Comparison of ENCODE assay signal across 19 mouse cellular contexts in the genomic region with DNA sequence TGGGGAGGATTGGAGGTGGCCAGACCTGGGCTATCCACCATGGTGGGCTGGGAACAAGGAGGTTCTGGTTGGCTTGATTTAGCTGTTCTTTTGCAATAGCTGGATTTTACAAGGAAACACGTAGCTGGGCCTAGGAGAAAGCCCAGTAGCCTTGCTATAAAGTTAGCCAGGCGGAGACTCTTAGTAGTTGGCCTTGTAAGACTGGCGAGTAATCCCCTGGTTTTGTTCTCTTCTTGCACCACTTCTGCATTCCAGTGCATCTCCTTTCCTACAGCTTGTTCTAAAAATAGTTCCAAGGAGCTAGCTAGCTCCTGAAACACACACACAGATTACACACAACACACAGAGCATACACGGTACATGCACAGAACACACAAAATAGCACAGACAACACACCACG. TPM values are rescaled to one million over a fixed set of nuclear protein-coding genes. Genes with fewer than 3 reads are reported as not detected.
DNase-seq lines count a peak whose midpoint lies in the region; ATAC-seq lines count a peak whose summit lies in the region.
"Had no signal": no experiment of that assay in that cellular context is flagged by ENCODE, and none has a peak within 500 bp of the region (broad histone marks: within the 10 kb centered on the region; RNA-seq: fewer than 3 reads in every experiment).

No protein-coding gene starts in this region.

- H3K27ac ChIP-seq in heart, embryonic 13.5 days (replicated peaks) = peak overlapping the region; percentile 94
- no peak overlapping the region for H3K27ac ChIP-seq in neural tube, embryonic 12.5 days
- H3K27ac ChIP-seq in heart, embryonic 15.5 days = peak overlapping the region; percentile 90
- H3K27ac ChIP-seq: hindbrain, embryonic 10.5 days; limb, embryonic 15.5 days; neural tube, embryonic 15.5 days; stomach, embryonic 15.5 days had no signal

- WGBS in heart, embryonic 13.5 days = 45% methylated on average over 5 of the region's 5 CpGs
- WGBS in neural tube, embryonic 12.5 days = 80% methylated on average over 5 of the region's 5 CpGs
- WGBS in heart, embryonic 15.5 days = 42% methylated on average over 5 of the region's 5 CpGs

- H3K9me3 ChIP-seq in heart, embryonic 13.5 days = no peaks in the 10 kb centered on the region
- H3K9me3 ChIP-seq in neural tube, embryonic 12.5 days = no peaks in the 10 kb centered on the region
- no peaks in the 10 kb centered on the region for H3K9me3 ChIP-seq in heart, embryonic 15.5 days (replicated peaks)
- H3K9me3 ChIP-seq: G1E; hindbrain, embryonic 10.5 days; limb, embryonic 15.5 days; neural tube, embryonic 15.5 days; stomach, embryonic 15.5 days had no signal

- peak overlapping the region; percentile 33 for H3K4me2 ChIP-seq in heart, embryonic 13.5 days
- H3K4me2 ChIP-seq in neural tube, embryonic 12.5 days (replicated peaks) = no peak overlapping the region
- 0 out of 2 replicates have a peak overlapping the region, but pooled peaks have one; percentile 1 for H3K4me2 ChIP-seq in heart, embryonic 15.5 days
- H3K4me2 ChIP-seq: limb, embryonic 15.5 days; lung, embryonic 14.5 days; neural tube, embryonic 15.5 days; stomach, embryonic 15.5 days had no signal

- no peak for ATAC-seq in heart, embryonic 13.5 days (ENCODE audit: extremely low read depth, insufficient number of reproducible peaks, low FRiP score, low TSS enrichment)
- ATAC-seq in neural tube, embryonic 12.5 days (ENCODE audit: low FRiP score, low read depth) = no peak
- no peak for ATAC-seq in heart, embryonic 15.5 days (replicated peaks; ENCODE audit: insufficient number of reproducible peaks, insufficient read depth, low FRiP score, low read depth)
- ATAC-seq: forebrain, embryonic 16.5 days; midbrain, embryonic 16.5 days had no signal

- peak overlapping the region; percentile 53 for H3K9ac ChIP-seq in heart, embryonic 13.5 days
- 0 out of 2 replicates have a peak overlapping the region, but pooled peaks have one; percentile 8 for H3K9ac ChIP-seq in neural tube, embryonic 12.5 days
- H3K9ac ChIP-seq in heart, embryonic 15.5 days = no peak overlapping the region
- H3K9ac ChIP-seq: limb, embryonic 15.5 days; lung, embryonic 14.5 days; neural tube, embryonic 15.5 days; stomach, embryonic 15.5 days had no signal

- H3K4me3 ChIP-seq in heart, embryonic 13.5 days = no peak overlapping the region
- no peak overlapping the region for H3K4me3 ChIP-seq in neural tube, embryonic 12.5 days
- no peak overlapping the region for H3K4me3 ChIP-seq in heart, embryonic 15.5 days
- H3K4me3 ChIP-seq: hindbrain, embryonic 10.5 days; limb, embryonic 15.5 days; neural tube, embryonic 15.5 days; stomach, embryonic 15.5 days had no signal

- no peak for DNase-seq in heart, adult 8-10 months (ENCODE audit: low spot score)
- no peak for DNase-seq in neural tube, embryonic 10.5 days (ENCODE audit: extremely low spot score, low spot score)
- no peak for DNase-seq in thymus, postnatal 0 days (ENCODE audit: low spot score)
- no peak for DNase-seq in right cerebral cortex, postnatal 10 days (ENCODE audit: low spot score in 2 of 2)
- DNase-seq: adrenal gland, adult 8-10 months; cerebellum, postnatal 10 days; embryo, embryonic 11 days; kidney, postnatal 25 days; lung, embryonic 14.5 days had no signal

- peaks cover 100% of the 10 kb centered on the region for H3K4me1 ChIP-seq in heart, embryonic 13.5 days
- H3K4me1 ChIP-seq in neural tube, embryonic 12.5 days = peaks cover 13% of the 10 kb centered on the region
- H3K4me1 ChIP-seq in heart, embryonic 15.5 days (replicated peaks) = peaks cover 96% of the 10 kb centered on the region

- peaks cover 46% of the 10 kb centered on the region for H3K36me3 ChIP-seq in heart, embryonic 13.5 days
- H3K36me3 ChIP-seq in neural tube, embryonic 12.5 days = no peaks in the 10 kb centered on the region
- peaks cover 22% of the 10 kb centered on the region; the same call in 1 of the 2 replicates for H3K36me3 ChIP-seq in heart, embryonic 15.5 days
- H3K36me3 ChIP-seq: neural tube, embryonic 15.5 days had no signal

- no peaks in the 10 kb centered on the region for H3K27me3 ChIP-seq in heart, embryonic 13.5 days (replicated peaks)
- H3K27me3 ChIP-seq in neural tube, embryonic 12.5 days (replicated peaks) = peaks cover 12% of the 10 kb centered on the region; the same call in 1 of the 2 replicates
- H3K27me3 ChIP-seq in heart, embryonic 15.5 days = no peaks in the 10 kb centered on the region
- H3K27me3 ChIP-seq: limb, embryonic 15.5 days; neural tube, embryonic 15.5 days; stomach, embryonic 15.5 days had no signal

RNA-seq across cellular contexts. Expression of a gene that starts 15.4 kb away (rescaled TPM):
- 21.5 and 22.6 TPM in 2 replicates for polyA plus RNA-seq in heart, embryonic 13.5 days (2015; fragmentation: Nextera tagmentation; extraction: Ambion mirVana)
- 100 to 1,000 TPM; 281 to 370 (median 342) TPM for total RNA-seq in heart, adult 8-10 months (2022)
- 4.5 and 4.7 TPM in 2 replicates for polyA plus RNA-seq in neural tube, embryonic 12.5 days (2016; fragmentation: Nextera tagmentation; extraction: Ambion mirVana)
- polyA plus RNA-seq in heart, embryonic 15.5 days (2015; fragmentation: Nextera tagmentation; extraction: Ambion mirVana) = 26.1 and 29.0 TPM in 2 replicates
- 5.9 and 6.9 TPM in 2 replicates for polyA plus RNA-seq in thymus, postnatal 0 days (2015; fragmentation: Nextera tagmentation; extraction: Ambion mirVana)
